Mouse (Mus musculus) spleen, adult 12 weeks (tissue): ENCODE data around the gene Rpl3l.

ENCODE experiments used
- DNase-seq: peaks from one replicate; pipeline ENCODE4 v3.0.0; 2022; ENCODE audit warnings: low spot score

Gene Rpl3l

DNA sequence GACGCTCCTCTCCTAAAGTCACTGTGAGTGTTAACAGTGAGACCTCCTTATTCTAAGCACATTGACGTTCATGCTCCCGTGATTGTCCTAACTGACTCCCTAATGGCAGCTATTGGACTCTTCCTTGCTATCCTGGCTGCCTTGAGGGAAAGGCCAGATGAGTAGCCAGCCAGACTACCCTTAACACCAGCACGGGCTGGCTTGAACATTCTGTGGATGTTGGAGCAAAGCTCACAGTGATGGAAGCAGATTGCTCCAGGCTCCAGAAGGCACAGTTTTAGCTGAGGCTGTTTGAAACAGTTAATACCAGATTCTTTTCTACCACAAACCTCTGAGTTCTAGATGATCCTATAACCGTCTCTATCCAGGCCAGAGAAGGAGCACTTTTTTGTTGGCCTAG is 16.3 kb downstream of the Rpl3l start:
- no peak for DNase-seq

GRCm38 (mm10) chr17:24744381-24744780 is 16.8 kb downstream of the Rpl3l start:
- no peak for DNase-seq

DNA sequence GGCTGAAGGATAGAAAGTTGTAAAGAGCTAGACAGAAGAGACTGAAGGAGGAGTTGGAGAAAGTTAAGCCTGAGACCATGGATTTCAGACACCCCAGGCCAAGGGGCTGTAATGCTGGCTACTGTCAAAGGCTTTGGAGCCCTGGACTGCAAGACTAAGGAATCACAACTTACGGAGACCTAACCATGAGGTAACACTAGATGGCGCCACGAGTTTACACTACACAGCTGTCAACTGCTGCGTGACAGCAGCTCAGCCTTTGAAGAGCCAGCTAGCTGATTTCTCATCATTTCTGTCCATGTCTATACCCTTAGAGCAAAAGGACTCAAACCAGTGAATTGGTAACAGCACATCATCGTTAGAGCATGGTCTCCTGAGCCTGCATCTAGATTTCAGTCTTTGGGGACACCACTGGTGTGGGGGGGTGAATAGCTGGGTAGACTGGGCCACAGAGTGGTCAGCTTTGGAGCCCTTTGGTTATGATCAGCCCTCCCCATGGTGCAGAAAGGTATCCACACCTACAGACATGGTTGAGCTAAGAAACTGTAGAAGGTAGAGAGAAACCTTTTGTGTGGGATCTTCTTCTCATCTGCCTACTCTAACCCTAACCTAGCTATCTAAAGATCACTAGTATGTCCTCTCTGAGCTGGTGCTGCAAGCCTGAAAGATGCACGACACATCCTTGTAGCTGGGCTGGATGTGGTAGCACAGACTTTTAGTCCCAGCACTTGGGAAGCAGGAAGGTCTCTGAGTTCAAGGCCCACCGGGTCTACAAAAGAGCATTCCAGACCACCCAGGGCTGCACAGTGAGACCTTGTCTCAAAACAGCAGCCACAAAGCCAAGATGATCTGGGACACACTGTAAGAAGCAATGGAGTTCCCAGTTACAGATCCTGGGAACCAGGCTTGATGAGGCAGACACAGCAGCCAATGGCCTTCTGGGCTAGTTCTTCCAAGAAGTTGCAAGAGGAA is 18.2 kb downstream of the Rpl3l start:
- DNase-seq, result peak; percentile 62

DNA sequence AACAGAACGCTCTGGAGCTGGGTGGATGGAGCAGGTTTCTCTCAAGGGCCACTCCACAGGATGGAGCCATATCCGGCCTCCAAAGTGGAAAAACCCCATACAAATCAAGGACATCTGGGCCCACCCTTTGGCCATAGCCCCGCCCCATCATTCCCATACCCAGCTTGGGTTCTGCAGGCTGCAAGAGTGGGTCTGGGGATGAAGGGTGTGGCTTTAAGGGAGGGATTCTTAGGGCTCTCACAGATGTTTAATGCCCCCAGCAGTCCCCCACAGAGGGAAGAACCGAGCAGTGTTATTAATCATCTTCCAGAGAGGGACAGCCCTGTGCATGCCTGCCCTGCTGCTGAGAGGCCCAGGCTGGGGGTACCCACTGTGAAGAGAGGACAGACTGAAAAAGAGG is 19.4 kb downstream of the Rpl3l start:
- no peak for DNase-seq

DNA sequence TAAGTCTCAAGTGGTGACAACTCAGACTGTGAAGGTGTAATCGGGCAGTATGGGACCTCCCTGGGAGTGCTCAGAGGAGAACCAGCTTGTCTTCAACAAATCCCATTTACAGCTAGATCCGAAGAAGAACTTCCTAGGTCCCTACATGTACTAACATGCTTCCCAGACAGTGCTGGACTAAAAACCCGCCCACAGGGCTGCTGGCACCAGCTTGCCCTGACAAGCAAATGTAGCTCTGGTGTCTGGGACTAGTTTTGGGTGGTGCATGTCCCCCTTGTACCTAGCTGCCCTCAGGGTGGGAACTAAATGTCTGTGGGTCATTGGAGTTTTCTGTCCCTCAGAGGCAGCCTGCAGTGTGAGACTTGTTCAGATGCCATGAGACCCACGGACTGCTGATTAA is 23.9 kb downstream of the Rpl3l start:
- no peak for DNase-seq

DNA sequence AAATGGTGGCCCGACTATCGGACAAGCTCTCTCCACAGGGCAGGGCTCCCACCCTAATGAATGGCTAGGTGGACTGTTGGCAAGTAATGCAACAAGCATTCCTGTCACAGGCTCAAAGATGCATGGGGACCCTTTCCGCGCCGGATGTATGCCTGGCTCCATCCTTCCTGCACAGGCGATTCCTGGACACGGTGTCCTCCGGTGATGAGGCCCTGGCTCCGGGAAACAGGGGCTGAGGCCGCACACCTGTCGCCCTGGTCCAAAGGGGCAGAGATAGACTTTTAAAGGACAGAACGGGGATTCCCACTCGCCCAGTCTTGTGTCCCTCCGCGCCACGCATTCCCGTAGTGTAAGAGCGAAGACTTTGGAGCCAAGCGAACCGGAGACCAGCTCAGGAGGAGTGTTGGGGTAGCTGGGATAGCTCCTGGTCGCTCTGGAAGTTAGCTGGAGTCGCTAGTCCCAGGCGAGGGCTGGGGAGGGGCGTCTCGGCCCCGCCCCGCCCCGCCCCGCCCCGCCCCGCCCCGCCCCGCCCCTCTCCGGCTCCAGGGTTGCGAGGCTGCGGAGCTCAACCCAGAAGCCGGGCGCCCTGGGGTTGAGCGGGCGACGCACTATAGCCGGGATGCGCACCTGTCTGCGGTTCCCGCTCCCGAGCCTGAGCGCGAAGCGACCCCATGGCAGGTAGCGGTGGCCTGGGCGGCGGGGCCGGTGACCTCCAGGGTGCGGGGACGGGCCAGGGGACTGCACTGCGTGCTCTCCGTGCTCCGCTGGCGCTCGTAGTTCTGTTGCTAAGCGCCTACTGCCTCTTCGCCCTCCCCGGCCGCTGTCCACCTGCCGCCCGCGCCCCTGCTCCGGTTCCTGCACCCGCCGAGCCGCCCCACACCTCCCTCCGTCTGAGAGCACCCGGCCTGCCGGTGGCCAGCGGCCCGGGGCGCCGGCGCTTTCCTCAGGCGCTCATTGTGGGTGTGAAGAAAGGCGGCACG is 25.1 kb downstream of the Rpl3l start, which contains the start of gene Hs3st6:
Hs3st6 (plus strand) TSS at position 574 of the 980 bp plus-strand sequence.
- DNase-seq, result no peak

DNA sequence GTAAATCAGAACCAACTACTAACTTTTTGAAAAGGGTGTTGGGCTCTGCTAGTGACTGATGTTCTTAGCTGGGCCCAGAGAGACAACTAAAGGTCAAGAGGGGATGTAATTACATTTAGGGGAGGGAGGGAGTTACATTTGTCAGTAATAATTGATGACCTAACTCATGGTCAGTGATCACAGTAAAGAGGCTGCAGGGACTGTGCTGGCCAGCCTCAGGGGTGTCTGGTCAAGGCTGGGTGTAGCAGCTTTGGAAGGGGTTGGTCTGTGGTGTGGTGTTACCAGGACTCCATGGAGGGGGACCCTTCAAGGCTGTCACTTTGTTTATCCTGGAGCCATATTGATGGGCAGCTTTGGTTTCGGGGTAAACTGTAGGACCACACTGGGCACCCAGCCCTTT is 29.8 kb downstream of the Rpl3l start:
- DNase-seq, result no peak

GRCm38 (mm10) chr17:24761121-24761520 is 33.5 kb downstream of the Rpl3l start:
- DNase-seq, result no peak

DNA sequence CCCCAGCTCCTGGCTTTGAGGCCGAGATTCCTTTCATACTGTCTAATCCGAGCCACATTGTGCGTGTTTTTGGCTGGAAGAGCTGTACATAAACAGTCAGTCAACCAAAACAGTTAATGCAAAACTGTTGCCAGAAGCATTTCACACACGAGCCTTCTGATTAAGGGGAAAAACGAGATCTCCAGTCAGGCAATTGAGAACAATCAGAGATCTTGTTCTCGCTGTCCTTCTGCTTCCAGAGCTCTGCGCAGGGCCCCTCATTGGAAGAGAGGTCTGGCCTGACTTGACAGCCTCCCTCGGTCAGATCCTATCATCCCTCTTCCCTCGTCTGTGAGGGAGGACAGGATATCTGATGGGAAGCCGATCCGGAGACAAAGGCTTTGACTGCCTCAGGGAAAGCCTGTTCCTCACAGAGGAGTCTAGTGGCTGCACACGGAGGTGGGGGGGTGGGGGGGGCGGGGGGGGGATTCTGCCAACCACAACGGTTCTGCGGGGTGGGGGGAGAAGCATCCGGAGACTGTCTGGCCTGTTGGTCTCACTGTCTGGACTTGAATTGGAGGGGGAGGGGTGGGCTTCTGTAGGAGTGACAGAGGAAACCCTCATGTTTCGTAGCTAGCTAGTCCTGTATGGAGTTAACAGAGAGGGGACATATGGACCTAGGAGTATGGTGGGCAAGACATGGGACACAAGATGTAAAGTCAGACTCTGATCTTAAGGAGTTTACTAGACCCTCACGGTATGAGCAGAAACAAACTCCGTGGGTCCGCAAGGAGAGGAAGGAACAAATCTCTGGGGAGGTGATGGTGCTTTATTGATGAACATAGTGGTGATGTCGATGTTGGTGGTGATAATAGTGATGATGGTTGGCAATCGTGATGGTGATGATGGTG is 37.6 kb downstream of the Rpl3l start:
- DNase-seq, result no peak

DNA sequence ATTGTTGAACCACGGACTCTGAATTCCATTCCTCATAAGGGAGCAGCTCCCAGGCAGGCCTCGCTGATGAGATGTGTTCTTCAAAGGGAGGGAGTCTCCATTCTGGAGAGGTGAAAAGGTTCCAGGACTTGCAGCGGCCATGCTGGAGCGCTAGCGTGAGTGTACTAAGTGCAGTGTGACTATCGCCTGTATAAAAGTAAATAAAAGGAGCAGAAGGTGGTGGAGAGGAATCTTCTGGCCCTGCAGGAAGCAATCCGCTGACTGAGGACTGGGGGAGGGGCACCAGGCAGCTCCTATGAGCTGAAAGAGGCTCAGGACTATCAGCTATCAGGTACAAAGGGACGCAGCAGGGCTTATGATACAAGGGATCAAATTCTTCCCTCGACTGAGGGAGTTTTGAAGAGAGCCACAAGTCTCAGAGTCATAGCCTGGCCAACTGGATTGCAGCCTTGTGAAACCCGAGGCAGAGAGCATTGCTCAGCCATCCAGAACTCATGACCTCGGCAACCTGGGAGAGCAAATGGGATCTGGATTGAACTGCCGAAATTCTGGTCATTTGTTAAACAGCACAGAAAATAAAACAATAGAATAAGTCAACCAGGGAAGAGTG is 38.8 kb downstream of the Rpl3l start:
- no peak for DNase-seq

DNA sequence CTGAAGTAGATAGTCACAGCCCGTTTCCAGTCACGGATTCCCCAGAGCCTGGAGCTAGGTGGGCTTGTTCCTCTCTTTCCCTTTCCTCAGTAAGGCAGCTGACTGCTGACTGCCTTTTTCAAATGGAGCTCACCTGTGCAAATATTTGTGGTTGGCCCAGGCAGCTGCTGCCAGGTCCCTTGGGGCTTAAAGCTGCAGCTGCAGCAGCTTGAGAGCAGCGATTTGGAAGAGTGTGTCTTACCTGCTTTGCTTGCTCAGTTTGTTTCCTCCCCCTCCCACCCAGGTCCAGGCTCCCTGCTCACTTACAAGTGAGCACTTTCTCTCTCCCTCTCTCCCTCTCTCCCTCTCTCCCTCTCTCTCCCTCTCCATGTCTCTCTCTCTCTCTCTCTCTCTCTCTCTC is 41.5 kb downstream of the Rpl3l start:
- no peak for DNase-seq

- no peak for DNase-seq
These were observed 45.6 kb downstream of the Rpl3l start for GRCm38 (mm10) chr17:24773241-24773640.

DNA sequence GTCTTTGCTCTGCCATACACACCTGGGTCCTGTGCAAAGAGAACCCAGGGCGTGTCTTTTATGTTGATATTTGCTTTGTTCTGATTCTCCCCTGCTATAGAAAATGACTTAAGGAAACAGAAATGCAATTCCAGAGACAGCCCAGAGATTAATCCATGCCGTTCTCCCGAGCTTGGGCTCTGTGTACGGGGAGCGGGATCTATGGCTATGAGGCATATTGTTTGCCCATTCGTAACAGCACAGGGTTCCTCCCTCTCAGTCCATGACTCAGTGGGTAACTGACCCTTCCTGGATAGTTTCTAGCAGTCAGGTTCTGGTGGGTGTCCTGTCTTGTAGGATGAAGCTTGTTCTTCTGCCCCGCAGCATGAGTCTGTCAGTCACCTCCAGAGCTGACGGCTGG is 47.6 kb downstream of the Rpl3l start:
- DNase-seq, result no peak

GRCm38 (mm10) chr17:24777073-24777472 is 49.5 kb downstream of the Rpl3l start:
- no peak for DNase-seq

GRCm38 (mm10) chr17:24780821-24781220 is 53.2 kb downstream of the Rpl3l start:
- no peak for DNase-seq
